Mouse (Mus musculus): ENCODE data around the gene Cnga4.

- no peak for TF ChIP-seq MAX (IDR thresholded peaks at IDR 0.05; ENCODE audit: low read length)
- TF ChIP-seq POLR2A (IDR thresholded peaks at IDR 0.05; ENCODE audit: control insufficient read depth in 1 of 2, insufficient read depth in 1 of 2, low read depth in 1 of 2, low read length in 2 of 2, poor library complexity in 1 of 2): no peak
- TF ChIP-seq USF1 (IDR thresholded peaks at IDR 0.05; ENCODE audit: low read depth, low read length): no peak
- no peak for TF ChIP-seq CTCF (IDR thresholded peaks at IDR 0.05 in 2 of 3, conservative IDR thresholded peaks at IDR 0.05 in 1 of 3; ENCODE audit: control insufficient read depth in 1 of 3, insufficient read depth in 1 of 3, low read depth in 2 of 3, low read length in 3 of 3, poor library complexity in 1 of 3, severe bottlenecking in 1 of 3)
- TF ChIP-seq SMC3 (IDR thresholded peaks at IDR 0.05; ENCODE audit: low read depth, low read length): no peak
- TF ChIP-seq USF2 (IDR thresholded peaks at IDR 0.05; ENCODE audit: borderline replicate concordance in 1 of 2, insufficient read depth in 1 of 2, low read depth in 1 of 2, low read length in 2 of 2): no peak
- no peak for TF ChIP-seq MAFK (IDR thresholded peaks at IDR 0.05; ENCODE audit: borderline replicate concordance, low read depth, low read length)
- no peak for TF ChIP-seq HCFC1 (IDR thresholded peaks at IDR 0.05; ENCODE audit: low read depth, low read length)
- TF ChIP-seq EP300 (IDR thresholded peaks at IDR 0.05; ENCODE audit: low read depth in 1 of 2, low read length in 2 of 2): no peak
- no peak for TF ChIP-seq KAT2A (conservative IDR thresholded peaks at IDR 0.05; ENCODE audit: low read depth, low read length)
- TF ChIP-seq POLR2AphosphoS2 (IDR thresholded peaks at IDR 0.05; ENCODE audit: low read length): no peak
Measured at GRCm38 (mm10) chr7:105420903-105421302, 16.5 kb downstream of the Cnga4 start.

Measured in MEL (cell line).